ENCODE assay signal across 8 mouse cellular contexts in genomic region chr17:12991194-12991634, GRCm38 (mm10). TPM values are rescaled to one million over a fixed set of nuclear protein-coding genes. Genes with fewer than 3 reads are reported as not detected.
DNase-seq lines count a peak whose midpoint lies in the region; ATAC-seq and TF ChIP-seq lines count a peak whose summit lies in the region.

No protein-coding gene starts in this region.

- peak overlapping the region; percentile 75 for H3K4me2 ChIP-seq in forebrain, embryonic 15.5 days (replicated peaks)
- H3K4me2 ChIP-seq in kidney, embryonic 14.5 days (replicated peaks; ENCODE audit: low read depth, low read length): peak overlapping the region; percentile 72

- 2% methylated on average over 12 of the region's 12 CpGs for WGBS in forebrain, embryonic 15.5 days
- WGBS in kidney, embryonic 14.5 days: 1% methylated on average over 12 of the region's 12 CpGs

- no peak for TF ChIP-seq CTCF in gastrocnemius, adult 2 months (IDR thresholded peaks at IDR 0.05)

- intact Hi-C loops in gastrocnemius, adult 2 months (cut with DNase I): loop anchor here (5.0 kb wide), 1 partner anchor 74 kb away; the partner anchor contains the start of genes Mrpl18 and Tcp1
- intact Hi-C loops in left cerebral cortex, postnatal 4 days (cut with DNase I): no loop called here

- no peak for ATAC-seq in forebrain, embryonic 15.5 days (replicated peaks)
- ATAC-seq in kidney, embryonic 14.5 days (ENCODE audit: low FRiP score, low TSS enrichment): no peak

- DNase-seq in gastrocnemius, adult 2 months: no peak
- no peak for DNase-seq in gastrocnemius, postnatal 10 days
- DNase-seq in adipocyte (ENCODE audit: low spot score): peak; percentile 32
- peak; percentile 36 to 37 for DNase-seq in lung, postnatal 4 days
- DNase-seq in spleen, postnatal 4 days (ENCODE audit: low spot score in 2 of 2): peak; percentile 57 to 78
- no peak for DNase-seq in left cerebral cortex, postnatal 4 days

- peak overlapping the region; percentile 100 for H3K4me3 ChIP-seq in gastrocnemius, adult 2 months
- peak overlapping the region; percentile 99 for H3K4me3 ChIP-seq in forebrain, embryonic 15.5 days
- H3K4me3 ChIP-seq in kidney, embryonic 14.5 days (ENCODE audit: low read length): peak overlapping the region; percentile 99

- peak overlapping the region; percentile 100 for H3K27ac ChIP-seq in gastrocnemius, adult 2 months
- peak overlapping the region; percentile 100 for H3K27ac ChIP-seq in forebrain, embryonic 15.5 days (replicated peaks)
- H3K27ac ChIP-seq in kidney, embryonic 14.5 days (ENCODE audit: low read depth, low read length): peak overlapping the region; percentile 100

- 0 out of 2 replicates have a peak, but pooled peaks cover 5% of the 10 kb centered on the region for H3K36me3 ChIP-seq in forebrain, embryonic 15.5 days
- H3K36me3 ChIP-seq in kidney, embryonic 14.5 days (ENCODE audit: control insufficient read depth, insufficient read depth, low read length): peaks cover 3% of the 10 kb centered on the region; the same call in 1 of the 2 replicates

- no peaks in the 10 kb centered on the region for H3K27me3 ChIP-seq in forebrain, embryonic 15.5 days
- H3K27me3 ChIP-seq in kidney, embryonic 14.5 days (ENCODE audit: control insufficient read depth, insufficient read depth, low read length): no peaks in the 10 kb centered on the region

- H3K9ac ChIP-seq in forebrain, embryonic 15.5 days (replicated peaks): peak overlapping the region; percentile 100
- peak overlapping the region; percentile 100 for H3K9ac ChIP-seq in kidney, embryonic 14.5 days (ENCODE audit: low read depth, low read length)

- no peaks in the 10 kb centered on the region for H3K9me3 ChIP-seq in forebrain, embryonic 15.5 days
- no peaks in the 10 kb centered on the region for H3K9me3 ChIP-seq in kidney, embryonic 14.5 days (ENCODE audit: control insufficient read depth, low read length)

- peaks cover 29% of the 10 kb centered on the region for H3K4me1 ChIP-seq in forebrain, embryonic 15.5 days
- peaks cover 15% of the 10 kb centered on the region for H3K4me1 ChIP-seq in kidney, embryonic 14.5 days (ENCODE audit: control insufficient read depth, insufficient read depth, low read length)

RNA-seq across cellular contexts. Expression of gene Wtap, which starts 2.8 kb away (rescaled TPM):
- total RNA-seq in gastrocnemius, adult 2 months (2021): 10 to 100 TPM; 29.1 to 30.0 TPM
- 10 to 100 TPM; 35.3 to 42.6 TPM for total RNA-seq in gastrocnemius, postnatal 10 days (2021)
- polyA plus RNA-seq in forebrain, embryonic 15.5 days (2015; fragmentation: Nextera tagmentation; extraction: Ambion mirVana): 157 and 161 TPM in 2 replicates
- 146 and 173 TPM in 2 replicates for polyA plus RNA-seq in kidney, embryonic 14.5 days (2014; fragmentation: Nextera tagmentation; extraction: Ambion mirVana)
- total RNA-seq in left cerebral cortex, postnatal 4 days (2021): 100 to 1,000 TPM in 1 of 2 experiments, 10 to 100 TPM in 1; 95.1 to 103 TPM

RNA-seq across cellular contexts. Expression of gene Sod2, which starts 15.4 kb away (rescaled TPM):
- total RNA-seq in gastrocnemius, adult 2 months (2021): 100 to 1,000 TPM; 383 to 534 TPM
- 100 to 1,000 TPM; 245 to 294 TPM for total RNA-seq in gastrocnemius, postnatal 10 days (2021)
- 113 and 121 TPM in 2 replicates for polyA plus RNA-seq in forebrain, embryonic 15.5 days (2015; fragmentation: Nextera tagmentation; extraction: Ambion mirVana)
- 139 and 144 TPM in 2 replicates for polyA plus RNA-seq in kidney, embryonic 14.5 days (2014; fragmentation: Nextera tagmentation; extraction: Ambion mirVana)
- total RNA-seq in left cerebral cortex, postnatal 4 days (2021): 100 to 1,000 TPM; 158 TPM

RNA-seq across cellular contexts. Expression of gene Acat2, which starts 30.7 kb away (rescaled TPM):
- 1 to 10 TPM; 2.6 to 4.9 TPM for total RNA-seq in gastrocnemius, adult 2 months (2021)
- total RNA-seq in gastrocnemius, postnatal 10 days (2021): 10 to 100 TPM; 11.8 to 12.0 TPM
- 323 TPM in 2 replicates for polyA plus RNA-seq in forebrain, embryonic 15.5 days (2015; fragmentation: Nextera tagmentation; extraction: Ambion mirVana)
- 78.4 and 95.7 TPM in 2 replicates for polyA plus RNA-seq in kidney, embryonic 14.5 days (2014; fragmentation: Nextera tagmentation; extraction: Ambion mirVana)
- 100 to 1,000 TPM; 212 to 235 TPM for total RNA-seq in left cerebral cortex, postnatal 4 days (2021)

RNA-seq across cellular contexts. Expression of gene Acat3, which starts 50.8 kb away (rescaled TPM):
- not detected for total RNA-seq in gastrocnemius, adult 2 months (2021)
- total RNA-seq in gastrocnemius, postnatal 10 days (2021): under 1 TPM in 1 of 2 experiments, not detected in 1; 0.33 TPM
- polyA plus RNA-seq in forebrain, embryonic 15.5 days (2015; fragmentation: Nextera tagmentation; extraction: Ambion mirVana): 1.00 and 1.0 TPM in 2 replicates
- 0.61 and 0.76 TPM in 2 replicates for polyA plus RNA-seq in kidney, embryonic 14.5 days (2014; fragmentation: Nextera tagmentation; extraction: Ambion mirVana)
- 1 to 10 TPM; 1.6 TPM for total RNA-seq in left cerebral cortex, postnatal 4 days (2021)

Comparison
In these comparisons a context has a peak if more than half of its experiments do, and no peak if none do; other contexts are left out.
1. DNase-seq: peak in adipocyte (single experiment), lung, postnatal 4 days (2 of 2) and spleen, postnatal 4 days (2 of 2); none in gastrocnemius, adult 2 months (single experiment), gastrocnemius, postnatal 10 days (single experiment) and left cerebral cortex, postnatal 4 days (single experiment).
2. RNA of gene Acat2, which starts 30.7 kb away (total RNA-seq): 212 to 235 TPM in left cerebral cortex, postnatal 4 days; 11.8 to 12.0 TPM in gastrocnemius, postnatal 10 days and 2.6 to 4.9 TPM in gastrocnemius, adult 2 months; every median in the first group is over 10 times any median in the second.
3. Peak in every context shown above with its lines, with median percentiles within 50 percentile points of each other: H3K27ac ChIP-seq and H3K4me3 ChIP-seq.